Mouse (Mus musculus) forelimb bud, embryonic 11.5 days (tissue): ENCODE measurements around the gene Ralgps1.
"Not testable (repeated sequence)": the region's sequence is repeated elsewhere in the genome, so short reads cannot be mapped to it uniquely, and the experiment has no call there.

Experiments used
- DNase-seq: peaks from one replicate; pipeline ENCODE4 v3.0.0-alpha.2; 2012; ENCODE audit warnings: low read depth, low spot score

The Ralgps1 gene

DNA sequence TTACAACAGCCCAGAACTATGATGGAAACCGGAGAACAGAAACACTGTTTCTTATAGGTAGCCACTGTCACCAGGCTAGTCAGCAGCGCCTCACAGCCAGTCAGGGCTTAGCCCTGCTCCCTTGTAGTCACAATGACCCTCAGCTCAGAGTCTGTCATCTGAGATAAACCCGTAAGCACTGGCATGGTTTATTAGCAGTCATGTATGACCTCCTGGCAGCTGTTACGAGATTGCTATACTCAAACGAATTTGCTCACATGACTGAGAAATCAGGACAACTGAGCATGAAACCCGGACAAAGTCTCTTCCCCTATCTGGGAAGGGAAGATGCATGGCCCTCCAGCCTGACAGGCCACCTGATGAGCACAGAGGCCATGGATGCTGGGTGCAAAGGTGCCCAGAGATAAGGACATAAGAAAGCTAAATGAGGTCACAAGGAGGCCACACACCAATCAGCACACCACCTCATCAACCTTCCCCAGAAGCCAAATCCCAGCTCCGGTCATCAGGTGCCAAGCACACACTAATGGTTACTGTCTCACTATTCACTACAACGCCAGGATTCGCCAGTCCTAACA lies 10.1 kb downstream of the Ralgps1 start:
- DNase-seq: no peak

DNA sequence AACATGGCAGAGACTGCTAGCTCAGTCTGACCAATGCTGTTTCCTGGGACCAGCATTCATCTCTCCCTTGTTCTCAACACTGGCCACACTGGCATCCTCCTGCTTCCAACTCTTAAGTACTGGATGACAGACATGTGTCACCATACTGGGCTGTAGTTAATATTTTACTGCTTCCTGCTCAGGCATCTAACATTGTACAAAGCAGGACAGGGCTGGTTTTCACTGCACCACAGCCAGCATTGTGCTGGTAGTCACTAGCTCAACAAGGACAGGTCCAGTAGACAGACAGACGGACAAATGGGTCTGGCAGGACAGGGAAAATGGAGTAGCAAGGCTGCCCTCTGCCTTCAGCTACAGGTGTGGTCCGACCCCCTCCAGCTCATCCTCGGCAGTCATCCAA lies 10.7 kb downstream of the Ralgps1 start:
- no peak for DNase-seq

DNA sequence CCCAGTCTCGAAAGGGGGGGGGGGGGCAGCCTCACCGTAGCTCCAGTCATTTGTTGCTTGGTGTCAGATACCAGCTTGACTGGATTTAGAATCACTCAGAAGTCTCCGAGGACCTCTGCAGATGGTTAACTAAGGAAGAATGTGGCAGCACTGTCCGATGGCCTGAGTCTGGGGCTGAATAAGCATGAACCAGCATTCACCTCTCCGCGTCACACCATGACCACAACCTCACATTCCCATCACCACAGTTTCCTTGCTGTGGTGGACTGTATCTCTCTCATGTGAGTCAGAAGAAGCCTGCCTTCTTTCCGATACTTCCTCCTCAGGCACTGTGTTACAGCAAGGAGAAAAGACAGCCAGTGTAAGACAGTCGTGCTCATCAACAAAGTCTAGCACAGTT lies 12.1 kb downstream of the Ralgps1 start:
- DNase-seq: no peak

DNA sequence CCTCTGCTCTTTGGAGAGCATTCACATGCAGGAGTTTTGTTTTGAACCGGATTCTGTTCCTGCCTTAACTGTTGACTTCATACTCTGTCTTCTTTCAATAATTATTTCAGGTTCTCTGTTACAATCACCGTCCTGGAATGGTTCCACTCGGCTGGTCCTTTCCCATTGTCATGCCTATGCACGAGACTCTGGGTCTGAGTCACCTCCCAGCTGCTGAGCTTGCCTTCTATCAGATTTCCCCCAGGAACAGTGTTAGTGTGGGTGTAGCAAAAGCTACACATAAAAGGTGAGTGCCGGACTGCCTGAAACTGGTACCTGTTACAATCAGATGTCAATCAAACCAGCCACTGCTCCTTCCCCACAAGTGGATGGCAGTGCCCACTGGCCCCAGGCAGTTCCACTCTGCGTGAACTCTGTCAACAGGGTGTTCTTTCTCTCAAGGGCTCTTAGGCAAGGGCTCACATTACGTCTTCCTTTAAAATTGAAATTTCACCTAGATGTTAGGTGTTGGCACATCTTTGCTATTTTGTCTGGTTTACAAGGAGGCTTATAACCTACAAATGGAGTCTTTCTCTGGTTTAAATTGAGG lies 13.9 kb downstream of the Ralgps1 start:
- DNase-seq: no peak

DNA sequence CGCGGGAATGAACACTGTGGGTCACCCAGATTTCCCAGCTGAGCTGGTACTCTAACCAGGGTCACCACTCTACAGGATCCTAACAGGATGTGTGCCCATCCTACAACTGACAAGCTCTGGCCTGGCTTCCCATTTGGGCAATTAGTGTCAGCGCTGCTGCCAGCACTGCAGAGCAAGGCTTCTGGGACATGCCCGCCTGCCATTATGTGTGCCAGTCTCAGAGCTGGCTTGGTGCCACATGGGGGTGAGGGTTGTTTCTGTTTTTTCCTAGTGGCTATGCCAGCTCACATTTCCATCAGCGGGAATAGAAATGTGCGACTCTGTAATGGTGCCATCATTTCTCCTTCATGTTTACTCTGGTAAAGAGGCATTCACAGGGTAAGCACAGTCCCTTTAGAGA lies 15.7 kb downstream of the Ralgps1 start:
- DNase-seq: no peak

DNA sequence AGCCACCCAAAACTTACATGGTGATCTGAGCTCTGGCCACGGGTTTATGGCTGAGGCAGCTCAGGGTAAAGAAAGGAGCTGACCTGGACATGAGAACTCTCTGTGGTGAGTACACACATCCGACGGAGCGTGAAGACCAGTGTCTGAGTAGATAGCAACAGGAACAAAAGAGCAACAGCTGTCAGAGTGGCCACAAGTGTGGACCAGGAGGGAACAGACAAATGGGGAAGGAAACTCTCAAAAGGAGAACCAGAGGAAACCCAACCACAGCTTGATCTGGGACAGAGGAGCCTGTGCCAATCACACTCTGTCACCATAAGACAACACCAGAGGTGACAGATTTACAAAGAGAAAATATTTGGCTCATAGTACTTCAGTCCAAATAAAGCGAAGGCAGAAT lies 17.9 kb downstream of the Ralgps1 start:
- DNase-seq: no peak

DNA sequence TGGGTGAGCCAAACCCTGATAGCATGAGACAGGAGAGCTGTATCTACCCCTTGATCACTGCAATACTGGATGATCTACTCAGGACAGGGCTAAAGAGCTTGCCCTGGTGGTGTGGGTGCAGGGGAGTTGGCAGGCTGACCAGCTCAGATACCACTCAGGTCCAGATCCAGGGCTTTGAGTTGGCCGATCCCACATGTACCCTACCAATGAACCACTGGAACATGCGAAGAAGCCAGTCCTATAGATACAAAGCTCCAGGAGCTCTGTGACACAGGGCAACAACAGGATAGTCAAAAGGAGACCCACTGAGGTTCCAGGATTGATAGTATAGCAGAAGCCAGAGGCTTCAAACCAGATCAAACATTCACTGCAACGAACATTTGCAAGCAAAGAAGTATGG lies 19.8 kb downstream of the Ralgps1 start:
- no peak for DNase-seq

DNA sequence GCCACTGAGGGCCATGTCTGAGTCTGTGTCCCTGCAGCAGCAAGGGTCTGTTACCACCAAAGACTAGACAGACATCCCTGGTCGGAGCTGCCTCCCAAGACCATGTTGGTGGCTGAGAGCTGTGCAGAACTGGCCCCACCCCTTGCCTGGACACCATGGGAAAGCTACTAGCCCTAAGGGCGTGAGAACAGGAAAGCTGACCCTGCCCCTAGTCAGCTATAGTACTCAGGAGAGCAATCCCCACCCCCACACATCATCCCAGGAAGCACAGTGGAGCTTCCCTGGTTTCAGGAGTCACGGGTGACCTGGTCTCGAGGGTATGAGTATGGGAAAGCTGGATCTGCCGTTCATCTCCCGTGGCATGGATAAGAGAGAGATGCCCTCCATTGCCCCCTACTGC lies 20.4 kb downstream of the Ralgps1 start:
- DNase-seq: no peak

DNA sequence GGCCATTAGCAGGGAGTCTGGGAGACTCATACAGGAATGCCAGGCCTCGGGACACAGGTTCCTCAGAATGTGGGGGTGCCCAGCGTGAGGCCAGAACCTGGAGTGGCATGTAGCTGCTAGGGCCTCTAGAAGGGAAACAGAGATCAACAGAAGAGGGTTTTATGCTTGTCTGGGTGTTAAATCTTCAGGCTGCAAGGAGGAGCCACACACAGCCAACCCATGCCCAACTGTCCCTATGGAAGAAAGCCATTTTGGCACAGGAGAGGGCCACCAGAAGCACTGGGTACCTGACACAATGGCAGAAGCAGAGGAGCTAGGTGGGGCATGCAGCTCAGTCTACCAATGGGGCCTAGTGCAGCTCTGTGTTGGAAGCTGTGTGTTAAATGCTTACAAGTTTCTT lies 21.7 kb downstream of the Ralgps1 start:
- DNase-seq: no peak

DNA sequence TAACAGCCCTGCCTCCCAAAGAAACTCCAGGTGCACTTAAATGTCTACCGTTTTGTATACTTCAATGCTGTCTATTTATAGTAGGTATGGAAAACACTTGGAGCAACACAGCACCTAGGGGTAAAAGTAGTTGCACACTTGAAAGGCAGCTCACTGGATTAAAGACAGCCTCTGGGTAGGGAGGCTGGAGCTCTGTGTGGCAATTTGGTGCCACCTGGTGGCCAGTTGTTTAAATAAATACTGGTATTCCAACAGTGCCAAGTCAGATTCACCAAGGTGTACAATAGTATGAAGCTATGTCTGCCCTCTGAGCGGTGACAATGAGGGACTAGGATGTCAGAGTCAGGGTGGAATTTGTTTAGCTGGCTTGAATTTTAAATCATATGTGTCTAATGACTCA lies 22.2 kb downstream of the Ralgps1 start:
- peak; percentile 86 for DNase-seq

DNA sequence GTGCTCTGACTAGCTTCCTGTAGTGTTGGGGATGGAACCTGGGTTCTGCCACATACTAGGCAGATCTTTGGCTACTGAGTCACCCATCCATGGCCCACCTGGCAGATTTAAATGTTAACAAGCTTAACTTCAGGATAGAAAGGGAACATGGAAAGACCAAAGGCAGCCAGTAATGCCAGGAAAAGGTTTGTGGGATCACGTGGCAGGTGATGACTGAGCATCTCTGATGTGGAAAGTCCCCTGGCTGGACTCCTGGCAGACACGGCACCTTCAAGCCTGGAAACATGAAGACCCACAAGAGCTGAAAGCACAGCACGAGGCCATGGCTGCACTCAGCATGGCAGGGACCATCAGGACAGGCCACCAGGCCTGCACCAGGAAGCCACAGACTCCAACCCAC lies 23.0 kb downstream of the Ralgps1 start:
- DNase-seq: no peak

DNA sequence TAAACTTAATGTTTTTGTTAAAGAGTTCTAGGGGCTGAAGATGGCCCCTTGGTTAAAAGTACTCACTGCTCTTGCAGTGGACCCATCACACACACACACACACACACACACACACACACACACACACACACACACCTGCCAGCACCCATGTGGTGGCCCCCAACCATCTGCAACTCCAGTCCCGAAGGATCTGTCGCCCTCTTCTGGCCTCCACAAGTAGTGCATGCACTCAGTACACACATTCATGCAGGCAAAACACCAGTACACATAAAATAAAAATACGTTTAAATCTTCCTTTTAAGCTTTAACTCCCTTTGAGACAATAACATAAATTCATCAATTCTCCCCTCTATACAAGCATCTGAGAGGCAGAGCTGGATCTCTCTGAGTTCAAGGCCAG lies 23.7 kb downstream of the Ralgps1 start:
- peak; percentile 58 for DNase-seq

DNA sequence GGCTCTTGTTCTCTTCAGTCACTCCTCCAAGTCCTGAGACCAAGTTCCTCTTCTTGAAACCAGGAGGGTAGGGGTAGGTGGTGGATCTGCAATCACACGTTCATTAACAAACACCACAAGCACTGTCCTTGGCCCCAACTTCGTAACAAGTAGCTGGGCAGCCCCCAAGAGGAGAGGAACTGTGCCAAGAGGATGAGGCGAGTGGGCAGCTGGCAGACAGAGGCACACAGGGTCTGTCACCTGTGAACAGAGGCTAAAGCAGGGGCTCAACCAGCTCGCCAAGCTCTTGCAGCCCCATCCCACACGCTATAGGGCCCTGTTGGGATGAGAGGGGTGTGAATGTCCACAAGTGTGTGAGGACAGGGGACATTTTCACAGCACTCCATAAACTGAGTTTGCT lies 24.5 kb downstream of the Ralgps1 start:
- DNase-seq: no peak

DNA sequence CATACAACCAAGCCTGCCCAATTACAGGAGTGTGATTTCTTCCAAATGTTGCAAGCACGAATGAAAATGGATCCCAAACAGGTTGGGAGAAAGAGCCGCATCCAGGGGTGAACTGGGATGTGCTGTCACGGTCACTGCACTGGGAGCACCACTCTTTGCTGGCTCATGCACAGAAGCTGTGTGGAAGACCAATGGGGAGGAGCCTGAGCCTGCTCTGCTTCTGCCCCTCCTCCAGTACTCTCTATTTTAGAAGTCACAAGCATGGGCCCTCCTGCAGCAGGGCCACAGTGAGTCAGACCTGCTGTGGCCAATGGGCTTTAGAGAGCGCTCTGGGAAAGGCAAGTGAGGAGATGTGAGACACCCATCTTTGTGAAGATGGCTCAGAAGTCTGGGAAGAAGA lies 25.3 kb downstream of the Ralgps1 start:
- DNase-seq: no peak

DNA sequence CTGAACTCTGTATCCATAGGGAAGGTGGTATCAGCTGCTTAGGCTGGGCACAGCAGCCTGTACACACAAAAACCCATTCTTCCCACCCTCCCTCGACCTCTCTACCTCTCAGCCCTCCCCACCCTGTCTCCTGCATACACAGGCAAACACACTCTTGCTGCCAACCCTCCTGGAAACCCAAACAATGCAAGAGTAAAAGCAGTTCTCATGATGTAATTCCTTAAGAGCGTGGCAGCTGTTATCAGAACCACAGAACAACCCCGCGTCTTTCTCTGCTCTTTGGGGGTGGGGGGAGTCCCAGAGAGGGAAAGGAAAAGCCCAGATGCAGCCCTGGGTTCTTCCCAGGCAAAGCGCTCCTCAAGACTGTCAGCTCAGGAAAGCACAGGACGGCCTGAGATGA lies 25.8 kb downstream of the Ralgps1 start:
- no peak for DNase-seq

DNA sequence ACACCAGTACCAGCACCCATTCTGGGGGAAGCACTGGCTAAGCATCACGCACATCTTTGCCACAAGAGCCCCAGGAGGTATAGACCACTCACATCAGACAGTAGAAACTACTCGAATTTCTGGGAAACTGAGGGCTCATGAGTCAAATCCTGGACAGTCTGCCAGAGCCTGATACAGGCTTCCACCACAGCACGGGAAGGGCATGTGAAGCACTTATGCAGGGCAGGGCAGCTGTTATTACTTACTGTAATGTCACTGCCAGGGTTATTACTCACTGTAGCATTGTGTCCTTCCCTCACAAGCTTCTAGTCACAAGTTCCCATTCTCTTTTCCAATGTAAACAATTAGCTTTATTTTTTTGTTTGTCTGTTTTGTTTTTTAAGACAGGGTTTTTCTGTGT lies 27.9 kb downstream of the Ralgps1 start:
- DNase-seq: no peak

DNA sequence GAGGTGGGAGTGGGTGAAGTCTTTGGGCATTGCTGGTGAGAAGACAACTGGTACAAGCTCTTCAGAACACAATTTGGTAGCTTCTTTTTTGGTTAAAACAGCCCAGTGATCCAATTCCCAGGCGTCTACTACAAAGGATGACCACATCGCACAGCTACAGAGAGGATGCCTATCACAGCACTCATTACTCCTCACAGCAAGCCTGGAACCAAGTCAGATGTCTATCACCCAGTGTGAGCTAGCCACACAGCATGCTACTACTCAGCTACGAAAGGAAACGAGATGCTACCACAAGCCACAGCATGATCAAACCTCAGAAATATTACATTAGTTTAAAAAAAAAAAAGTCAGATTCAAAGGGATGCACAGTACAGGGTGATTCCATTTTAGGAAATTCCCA lies 29.1 kb downstream of the Ralgps1 start:
- DNase-seq: no peak

DNA sequence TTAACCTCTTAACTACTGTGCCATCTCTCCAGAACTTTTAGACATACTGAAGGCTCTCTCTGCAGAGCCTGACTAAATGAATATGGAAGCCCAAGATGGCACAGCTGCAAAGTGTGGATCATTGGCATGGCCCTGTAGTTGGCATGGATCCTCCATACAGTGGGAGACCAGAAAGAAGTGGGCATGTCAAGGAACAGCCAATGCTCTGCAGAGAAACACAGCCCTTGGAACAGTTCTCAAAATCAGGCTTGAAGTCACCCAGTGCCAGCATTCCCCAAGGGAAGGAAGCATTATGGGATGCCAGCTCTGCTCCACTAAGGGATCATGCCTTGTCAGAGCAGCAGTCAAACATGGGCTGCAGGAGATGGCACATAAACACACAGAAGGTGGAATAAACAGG lies 35.5 kb downstream of the Ralgps1 start:
- DNase-seq: no peak

DNA sequence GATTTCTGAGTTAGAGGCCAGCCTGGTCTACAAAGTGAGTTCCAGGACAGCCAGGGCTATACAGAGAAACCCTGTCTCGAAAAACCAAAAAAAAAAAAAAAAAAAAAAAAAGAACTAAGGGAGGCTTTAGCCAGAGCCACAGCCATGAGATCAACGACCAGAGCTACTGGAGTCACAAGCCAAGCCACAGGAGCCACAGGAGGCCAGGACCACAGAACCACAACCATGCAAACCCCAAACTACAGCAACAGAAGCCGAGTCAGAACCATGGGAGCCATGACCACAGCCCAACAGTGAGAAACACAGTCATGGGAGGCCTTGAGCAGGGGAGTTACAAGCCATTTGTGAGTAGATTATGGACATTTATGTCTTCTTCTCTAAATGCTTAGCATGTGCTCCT lies 41.7 kb downstream of the Ralgps1 start:
- no peak for DNase-seq

DNA sequence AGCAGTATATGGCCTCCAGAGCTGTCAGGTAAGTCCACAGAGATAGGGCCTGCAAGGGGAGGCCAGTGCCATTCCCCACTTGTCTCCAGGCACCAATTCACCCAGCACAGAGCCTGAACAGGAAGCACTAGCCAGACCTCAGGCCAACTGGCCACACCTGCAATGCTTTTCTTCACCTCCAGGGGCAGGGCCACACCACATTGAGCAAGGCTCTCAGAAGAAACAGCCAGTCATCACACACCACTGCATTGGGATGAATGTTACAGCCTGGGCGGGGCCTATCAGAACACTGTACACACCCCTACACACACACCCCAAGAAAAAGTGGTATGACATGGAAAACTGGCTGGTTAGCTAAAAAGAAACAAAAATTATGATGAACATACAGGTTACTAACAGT lies 42.3 kb downstream of the Ralgps1 start:
- no peak for DNase-seq

DNA sequence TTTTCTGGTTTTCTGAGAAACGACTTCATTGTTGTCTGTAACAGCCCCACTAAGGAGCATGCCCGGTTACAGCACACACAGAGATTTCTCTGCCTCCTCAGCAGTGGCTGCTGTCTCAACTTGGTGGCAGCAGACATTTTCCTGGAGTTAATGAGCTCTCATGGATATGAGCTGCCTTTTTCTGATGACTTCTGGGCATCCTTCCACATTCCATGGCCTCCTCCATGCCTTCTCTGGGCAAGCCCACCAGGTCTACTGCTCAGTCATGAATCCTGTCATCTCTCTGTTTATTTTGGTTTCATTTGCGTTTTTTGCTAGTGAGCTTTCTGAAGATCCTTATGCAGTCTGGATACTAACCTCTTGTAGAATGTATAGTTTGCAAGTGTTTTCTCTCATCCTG lies 45.9 kb downstream of the Ralgps1 start:
- DNase-seq: no peak

DNA sequence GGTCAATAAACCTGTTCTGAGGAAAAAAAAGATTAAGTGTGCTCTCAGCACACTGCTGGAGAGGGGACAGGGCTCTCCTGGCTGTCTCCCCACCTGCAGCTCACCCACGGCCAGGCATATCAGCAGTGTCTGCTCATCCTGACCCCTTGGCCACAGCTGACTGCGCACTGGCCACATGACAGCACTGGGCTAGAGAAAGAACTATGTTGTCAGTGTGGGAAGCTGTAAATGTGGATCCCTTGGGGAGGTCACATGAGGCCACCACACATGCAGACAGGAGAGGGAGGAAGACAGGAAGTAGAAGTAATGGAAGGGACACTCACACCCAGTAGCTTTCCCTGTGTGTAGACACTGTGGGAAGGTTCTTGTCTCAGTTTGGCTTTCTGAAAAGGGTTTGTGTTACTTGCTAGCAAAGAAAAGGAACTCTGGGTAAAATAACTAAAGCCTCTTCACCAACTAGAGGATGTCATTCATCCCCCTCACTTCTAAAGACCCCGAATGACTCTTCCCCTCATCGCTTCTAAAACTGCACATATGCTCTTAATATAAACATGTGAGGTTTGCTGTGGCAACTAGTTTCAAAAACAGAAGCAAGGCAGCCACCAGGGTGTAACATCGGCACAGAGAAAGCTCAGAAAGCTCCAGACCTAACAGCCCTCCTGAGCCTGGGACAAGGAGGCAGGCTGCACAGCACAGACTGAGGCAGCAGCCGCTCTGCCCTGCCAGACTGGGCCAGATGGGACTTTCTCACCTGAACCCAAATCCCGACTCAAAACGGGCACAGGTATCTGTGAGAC lies 47.3 kb downstream of the Ralgps1 start:
- no peak for DNase-seq

DNA sequence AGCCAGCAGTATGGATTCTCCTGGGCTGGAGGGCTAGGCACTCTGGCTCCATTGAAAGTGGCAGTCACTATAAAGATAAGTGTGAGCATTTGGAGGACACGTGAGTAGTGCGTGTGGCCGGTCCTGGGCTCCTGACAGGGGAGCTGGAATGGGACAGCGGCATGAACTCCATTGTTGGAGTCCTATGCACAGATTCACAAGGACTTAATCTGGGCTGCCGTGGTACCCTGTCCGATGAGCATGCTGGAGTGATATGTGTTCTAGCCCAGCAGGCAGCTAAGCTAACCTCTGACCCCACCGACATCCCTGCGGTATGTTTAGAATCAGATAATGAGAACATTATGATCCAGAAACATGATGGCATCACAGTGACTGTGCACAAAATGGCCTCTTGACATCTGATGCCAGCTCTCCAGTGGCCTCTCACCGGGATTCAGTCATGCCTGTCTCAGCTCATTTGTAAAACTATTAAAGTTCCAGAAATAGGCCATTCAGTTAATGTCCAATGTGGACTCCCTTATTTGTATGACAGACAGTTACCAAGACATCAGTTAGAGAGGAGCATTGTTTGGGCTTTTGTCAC lies 48.2 kb downstream of the Ralgps1 start:
- not testable (repeated sequence) for DNase-seq
